Mouse (Mus musculus) midbrain, postnatal 0 days (tissue): ENCODE results near the gene Ntrk1. TPM values are rescaled to one million over a fixed set of nuclear protein-coding genes. Genes with fewer than 3 reads are reported as not detected.

ENCODE experiments used
- ATAC-seq: fragments of 200-750 bp; cut with Nextera tagmentation; 2 replicates; pipeline ENCODE4 v1.8.0; 2017; ENCODE audit warnings: moderate number of reproducible peaks, mild to moderate bottlenecking, moderate TSS enrichment, moderate library complexity; ENCODE audit not compliant: low FRiP score
- DNase-seq: peaks from one replicate; pipeline ENCODE4 v3.0.0-alpha.2; 2015; ENCODE audit warnings: low spot score
- H3K27ac ChIP-seq: fragments of 300-500 bp; sonication (generic); 2 replicates; pipeline ENCODE4 v1.5.1; 2014; ENCODE audit warnings: low read depth, mild to moderate bottlenecking, low read length, mixed read lengths
- H3K27me3 ChIP-seq: fragments of 300-500 bp; sonication (generic); 2 replicates; pipeline ENCODE4 v1.6.1; 2014; ENCODE audit warnings: low read length, control low read depth, mixed read lengths; ENCODE audit not compliant: insufficient read depth
- H3K36me3 ChIP-seq: fragments of 300-500 bp; sonication (generic); 2 replicates; pipeline ENCODE4 v1.6.1; 2014; ENCODE audit warnings: low read length, control low read depth, mixed read lengths; ENCODE audit not compliant: insufficient read depth
- H3K4me1 ChIP-seq: fragments of 300-500 bp; sonication (generic); 2 replicates; pipeline ENCODE4 v1.6.1; 2014; ENCODE audit warnings: mild to moderate bottlenecking, control low read depth, antibody characterized with exemption, low read length, mixed read lengths; ENCODE audit not compliant: insufficient read depth
- H3K4me2 ChIP-seq: fragments of 300-500 bp; sonication (generic); 2 replicates; pipeline ENCODE4 v1.6.1; 2014; ENCODE audit warnings: low read depth, mild to moderate bottlenecking, low read length, mixed read lengths; ENCODE audit not compliant: poor library complexity, severe bottlenecking
- H3K4me3 ChIP-seq: fragments of 300-500 bp; sonication (generic); 2 replicates; pipeline ENCODE4 v1.5.1; 2014; ENCODE audit warnings: low read depth, mild to moderate bottlenecking, low read length, moderate library complexity
- H3K9ac ChIP-seq: fragments of 300-500 bp; sonication (generic); replicated peaks from 2 replicates; pipeline ENCODE4 v1.6.1; 2014; ENCODE audit warnings: mild to moderate bottlenecking, low read length, moderate library complexity, mixed read lengths; ENCODE audit not compliant: poor library complexity, severe bottlenecking
- H3K9me3 ChIP-seq: fragments of 300-500 bp; sonication (generic); 2 replicates; pipeline ENCODE4 v1.6.1; 2016; ENCODE audit warnings: low read length, control low read depth
- CTCF ChIP-seq: IDR thresholded peaks from 2 replicates; pipeline ENCODE4 v1.5.1; 2016; ENCODE audit warnings: antibody characterized with exemption, mild to moderate bottlenecking
- WGBS: fragments of 180-500 bp; shearing (Covaris S2); extraction: QIAGEN DNeasy Blood & Tissue Kit; methylation state at CpG from one replicate; pipeline ENCODE4 v1.1.7; 2014; 5-methylcytosine and 5-hydroxymethylcytosine counted together
- polyA plus RNA-seq: library from polyadenylated mRNA; unstranded; fragments of >200 nt; fragmentation: Nextera tagmentation; extraction: Ambion mirVana; gene quantifications from 2 replicates; pipeline ENCODE4 v1.2.1, GENCODE M21; 2015
- total RNA-seq: library from RNA; depleted of rRNA; stranded (reverse); fragments of >200 nt; gene quantifications from 2 replicates; pipeline ENCODE4 v1.2.3, GENCODE M21; 2014

Gene Ntrk1
- total and polyA plus RNA-seq, 2 experiments from 2014 or later = 1.8 to 2.4 TPM

DNA sequence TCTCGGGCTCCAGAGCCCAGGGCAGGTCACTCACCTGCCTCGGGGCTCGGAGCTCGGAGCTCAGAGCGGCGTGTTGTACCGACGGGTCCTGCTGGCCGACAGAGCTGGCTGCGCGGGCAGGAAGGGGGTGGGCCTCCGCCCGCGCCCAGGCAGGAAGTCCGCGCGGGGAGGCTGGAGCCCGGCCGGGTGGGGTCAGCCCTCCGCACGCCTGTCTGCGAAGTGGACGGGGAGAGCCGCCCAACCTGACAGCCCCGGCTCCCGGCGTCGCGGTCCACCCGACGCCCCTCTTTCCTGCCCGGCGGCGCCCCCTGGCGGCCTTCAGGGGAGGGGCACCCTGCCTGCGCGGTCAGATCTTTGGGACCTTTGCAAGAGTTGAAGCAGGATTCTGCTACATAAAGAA lies 26.1 kb downstream of the Ntrk1 start:
- Histone ChIP-seq H3K4me1 (no peaks in the 10 kb centered on the region), H3K9ac (no peak overlapping the region), H3K27me3 (peaks cover 13% of the 10 kb centered on the region), H3K9me3 (no peaks in the 10 kb centered on the region), H3K27ac (no peak overlapping the region), H3K4me2 (peak overlapping the region; percentile 34), H3K4me3 (peak overlapping the region; percentile 28), H3K36me3 (no peaks in the 10 kb centered on the region)
- peak; percentile 76 for TF ChIP-seq CTCF
- DNase-seq (peak; percentile 41), ATAC-seq (peak; percentile 52; the same call in 1 of the 2 replicates)
- WGBS = 3% methylated on average over 35 of the region's 37 CpGs

DNA sequence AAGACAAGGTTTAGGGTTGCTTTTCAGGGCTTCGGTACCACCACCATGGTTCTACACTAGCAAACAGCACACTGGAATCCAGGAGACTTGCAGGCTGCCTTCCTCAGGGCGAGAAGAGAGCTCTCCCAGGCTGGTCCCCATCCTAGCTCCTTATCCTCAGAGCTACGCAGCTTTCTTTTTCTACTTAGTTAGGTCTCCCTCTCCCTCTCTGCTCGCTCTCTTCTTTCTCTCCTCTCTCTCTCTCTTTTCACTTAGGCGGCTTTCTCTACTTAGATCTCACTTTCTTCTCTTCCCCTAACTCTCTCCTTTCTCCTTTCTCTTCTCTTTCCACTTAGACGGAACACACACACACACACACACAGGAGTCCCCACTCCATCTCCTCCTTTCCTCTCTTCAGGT lies 26.5 kb downstream of the Ntrk1 start:
- 54% methylated on average over 6 of the region's 6 CpGs for WGBS
- DNase-seq (no peak), ATAC-seq (no peak)
- peak overlapping the region; percentile 34 for H3K4me2 ChIP-seq
- H3K27me3 ChIP-seq = peaks cover 13% of the 10 kb centered on the region
- H3K9me3 ChIP-seq = no peaks in the 10 kb centered on the region
- H3K4me3 ChIP-seq = peak overlapping the region; percentile 28
- no peak for TF ChIP-seq CTCF
- H3K4me1 ChIP-seq = no peaks in the 10 kb centered on the region
- H3K27ac ChIP-seq = no peak overlapping the region; the same call in 1 of the 2 replicates
- H3K9ac ChIP-seq = no peak overlapping the region
- H3K36me3 ChIP-seq = no peaks in the 10 kb centered on the region

DNA sequence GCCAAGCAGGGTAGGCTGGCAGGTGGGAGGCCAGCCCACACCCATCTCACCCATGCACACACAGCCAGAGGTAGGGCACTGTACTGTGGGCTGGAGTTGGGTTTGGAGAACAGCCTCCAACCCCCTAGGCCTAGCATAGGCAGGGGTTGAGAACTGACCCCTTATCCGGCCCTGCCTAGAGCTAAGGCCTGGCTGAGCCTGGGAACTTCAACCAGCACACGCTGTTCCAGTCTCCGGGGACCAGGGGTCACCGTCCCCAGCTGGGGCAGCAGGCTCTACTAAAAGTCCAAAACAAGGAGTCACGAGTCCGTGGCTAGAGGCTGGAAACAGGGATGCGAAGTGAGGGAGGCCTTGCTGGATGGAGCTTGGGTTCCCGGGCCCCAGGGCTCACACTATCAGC lies 27.2 kb downstream of the Ntrk1 start:
- Histone ChIP-seq H3K9ac (no peak overlapping the region), H3K9me3 (no peaks in the 10 kb centered on the region), H3K27ac (no peak overlapping the region), H3K4me1 (no peaks in the 10 kb centered on the region), H3K4me2 (peak overlapping the region; percentile 34; the same call in 1 of the 2 replicates), H3K36me3 (no peaks in the 10 kb centered on the region), H3K4me3 (peak overlapping the region; percentile 28; the same call in 1 of the 2 replicates), H3K27me3 (peaks cover 13% of the 10 kb centered on the region)
- DNase-seq = no peak
- TF ChIP-seq CTCF = no peak
- WGBS = 68% methylated on average over 8 of the region's 8 CpGs
- ATAC-seq = no peak

DNA sequence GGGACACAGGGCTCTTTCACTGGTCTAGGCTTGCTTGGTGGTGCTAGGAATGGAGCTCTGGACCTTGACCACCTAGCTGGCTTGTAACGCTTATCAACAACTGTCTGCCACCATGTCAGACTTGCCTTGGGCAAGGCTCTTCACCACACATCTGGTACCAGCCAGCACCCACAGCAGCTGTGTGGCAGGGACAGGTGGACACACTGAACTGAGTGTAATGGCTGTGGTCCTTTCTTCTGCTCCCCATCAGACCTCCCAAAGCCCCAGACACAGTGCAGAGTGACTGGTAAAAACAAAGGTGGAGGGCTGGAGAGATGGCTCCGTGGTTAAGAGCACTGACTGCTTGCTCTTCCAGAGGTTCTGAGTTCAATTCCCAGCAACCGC lies 28.7 kb downstream of the Ntrk1 start:
- no peak for TF ChIP-seq CTCF
- H3K27ac ChIP-seq = no peak overlapping the region

DNA sequence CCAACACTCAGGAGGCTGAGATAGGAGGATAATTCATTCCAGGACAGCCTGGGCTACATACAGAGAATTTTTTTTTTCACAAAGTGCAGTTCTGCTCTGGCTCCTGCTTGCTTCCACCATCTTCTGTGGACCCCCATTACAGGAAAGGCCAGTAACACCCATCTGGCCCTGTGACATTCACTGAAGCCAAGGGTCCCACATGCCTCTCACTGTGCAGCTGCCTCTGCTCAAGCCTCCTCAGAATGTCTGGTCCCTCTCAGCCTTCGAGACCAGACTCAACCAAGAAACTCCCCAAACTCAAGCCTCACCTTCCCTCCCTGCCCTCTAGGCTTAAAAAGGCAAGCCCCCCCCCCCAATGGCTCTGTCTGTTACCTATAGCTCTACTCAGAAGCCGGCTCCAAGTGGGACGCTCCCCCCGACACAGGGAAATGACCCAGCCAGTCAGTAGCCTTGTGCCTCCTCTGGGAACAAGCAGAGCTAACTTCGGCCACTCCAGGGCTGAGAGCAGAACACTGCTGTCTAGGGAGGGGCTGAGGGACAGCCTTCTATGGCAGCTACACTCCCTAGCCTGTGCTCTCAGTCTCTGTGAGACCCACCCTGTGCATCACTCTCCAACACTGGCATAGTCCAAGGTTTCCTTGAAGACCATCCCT lies 29.2 kb downstream of the Ntrk1 start:
- Histone ChIP-seq H3K27ac (no peak overlapping the region), H3K9me3 (no peaks in the 10 kb centered on the region), H3K27me3 (peaks cover 13% of the 10 kb centered on the region), H3K4me3 (no peak overlapping the region), H3K4me2 (no peak overlapping the region), H3K9ac (no peak overlapping the region), H3K4me1 (no peaks in the 10 kb centered on the region), H3K36me3 (no peaks in the 10 kb centered on the region)
- DNase-seq (no peak), ATAC-seq (no peak)
- 82% methylated on average over 5 of the region's 5 CpGs for WGBS
- TF ChIP-seq CTCF = no peak

More for the DNA sequence above, 28.7 kb downstream of the Ntrk1 start:
- Histone ChIP-seq H3K27me3 (peaks cover 13% of the 10 kb centered on the region), H3K36me3 (no peaks in the 10 kb centered on the region), H3K4me2 (no peak overlapping the region), H3K4me1 (no peaks in the 10 kb centered on the region), H3K9ac (no peak overlapping the region), H3K4me3 (no peak overlapping the region), H3K9me3 (no peaks in the 10 kb centered on the region)
- WGBS = 85% methylated on average over 3 of the region's 3 CpGs
- ATAC-seq (no peak), DNase-seq (no peak)

DNA sequence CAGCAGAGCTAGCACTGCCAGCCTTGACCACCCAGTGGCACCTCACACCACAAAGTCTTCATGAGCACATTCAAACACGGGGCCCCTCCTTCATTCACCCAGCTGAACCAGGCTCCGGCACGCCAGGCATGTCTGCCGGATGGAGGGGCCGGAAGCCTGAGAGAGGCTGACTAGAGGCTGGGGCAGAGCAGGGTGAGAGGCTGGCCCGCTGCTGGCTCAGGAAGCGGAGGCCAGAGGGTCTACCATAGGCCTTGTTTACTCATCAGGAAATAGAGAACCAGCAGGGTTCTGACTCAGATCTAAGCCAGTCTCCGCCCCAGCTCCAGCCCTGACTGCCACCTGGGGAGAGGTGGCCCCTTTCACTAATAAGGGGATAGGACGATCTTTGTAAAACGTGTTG lies 29.9 kb downstream of the Ntrk1 start:
- TF ChIP-seq CTCF = peak; percentile 12; the same call in 1 of the 2 replicates
- no peaks in the 10 kb centered on the region for H3K4me1 ChIP-seq
- 27% methylated on average over 10 of the region's 10 CpGs for WGBS
- DNase-seq (no peak), ATAC-seq (no peak)
- H3K9ac ChIP-seq = no peak overlapping the region
- H3K36me3 ChIP-seq = no peaks in the 10 kb centered on the region
- no peaks in the 10 kb centered on the region for H3K9me3 ChIP-seq
- no peak overlapping the region for H3K27ac ChIP-seq
- H3K27me3 ChIP-seq = peaks cover 13% of the 10 kb centered on the region
- H3K4me2 ChIP-seq = peak overlapping the region; percentile 15; the same call in 1 of the 2 replicates
- no peak overlapping the region for H3K4me3 ChIP-seq
